ENCODE assay signal across 16 mouse cellular contexts in the genomic region with DNA sequence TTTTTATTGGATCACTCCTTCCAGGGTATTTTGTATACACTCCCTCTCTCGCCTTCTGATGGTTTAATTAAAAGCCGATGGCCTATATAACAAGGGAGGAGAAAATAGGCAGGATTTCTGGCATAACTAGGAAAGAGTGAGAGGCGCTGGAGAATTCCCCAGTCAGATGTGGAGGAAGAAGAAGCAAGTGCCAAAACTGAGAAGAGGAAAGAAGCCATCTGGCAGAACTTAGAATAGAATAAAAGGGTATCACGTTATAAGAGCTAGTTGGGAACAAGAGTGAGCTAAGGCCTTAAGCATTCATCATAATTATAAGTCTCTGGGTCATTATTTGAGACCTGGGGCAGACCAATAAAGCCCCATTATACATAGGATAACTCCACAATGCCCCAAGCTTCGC. TPM values are rescaled to one million over a fixed set of nuclear protein-coding genes. Genes with fewer than 3 reads are reported as not detected.
DNase-seq lines count a peak whose midpoint lies in the region; ATAC-seq and TF ChIP-seq lines count a peak whose summit lies in the region.
"Had no signal": no experiment of that assay in that cellular context is flagged by ENCODE, and none has a peak within 500 bp of the region (broad histone marks: within the 10 kb centered on the region; RNA-seq: fewer than 3 reads in every experiment).

No protein-coding gene starts in this region.

- no peaks in the 10 kb centered on the region for H3K4me1 ChIP-seq in forebrain, postnatal 0 days (ENCODE audit: insufficient read depth)
- no peaks in the 10 kb centered on the region for H3K4me1 ChIP-seq in forebrain, embryonic 12.5 days
- H3K4me1 ChIP-seq: embryonic facial prominence, embryonic 15.5 days; heart, embryonic 13.5 days; midbrain, embryonic 10.5 days had no signal

- intact Hi-C loops in left cerebral cortex, postnatal 25 days (cut with DNase I): loop anchor here (2.0 kb wide), 1 partner anchor 167 kb away; no protein-coding TSS in a partner anchor

- H3K27ac ChIP-seq in forebrain, postnatal 0 days (ENCODE audit: low read depth, low read length): no peak overlapping the region
- H3K27ac ChIP-seq in forebrain, embryonic 12.5 days: no peak overlapping the region
- H3K27ac ChIP-seq: embryonic facial prominence, embryonic 15.5 days; forebrain, embryonic 13.5 days; heart, embryonic 13.5 days; limb, embryonic 12.5 days; midbrain, embryonic 10.5 days had no signal

- 41% methylated on average over 5 of the region's 5 CpGs for WGBS in forebrain, postnatal 0 days
- 78% methylated on average over 5 of the region's 5 CpGs for WGBS in forebrain, embryonic 12.5 days

- no peaks in the 10 kb centered on the region for H3K9me3 ChIP-seq in forebrain, postnatal 0 days (ENCODE audit: low read length)
- H3K9me3 ChIP-seq in forebrain, embryonic 12.5 days: no peaks in the 10 kb centered on the region
- H3K9me3 ChIP-seq: embryonic facial prominence, embryonic 15.5 days; forebrain, embryonic 13.5 days; heart, embryonic 13.5 days; limb, embryonic 12.5 days; midbrain, embryonic 10.5 days had no signal

- H3K36me3 ChIP-seq in forebrain, postnatal 0 days (ENCODE audit: insufficient read depth): no peaks in the 10 kb centered on the region
- H3K36me3 ChIP-seq in forebrain, embryonic 12.5 days (replicated peaks): no peaks in the 10 kb centered on the region
- H3K36me3 ChIP-seq: embryonic facial prominence, embryonic 15.5 days; heart, embryonic 13.5 days; limb, embryonic 12.5 days; midbrain, embryonic 10.5 days had no signal

- peak; percentile 41 for DNase-seq in forebrain, postnatal 0 days
- DNase-seq in layer of hippocampus, adult 11-12 months (ENCODE audit: low spot score): peak; percentile 21
- no peak for DNase-seq in layer of hippocampus, postnatal 25 days (ENCODE audit: extremely low spot score in 1 of 2, low spot score in 1 of 2)
- DNase-seq in brain, adult 2 months (ENCODE audit: low read depth, low spot score): peak; percentile 77
- DNase-seq in left cerebral cortex, postnatal 25 days (ENCODE audit: low spot score in 2 of 2): peak; percentile 11 to 85
- no peak for DNase-seq in adrenal gland, postnatal 14 days
- DNase-seq in thymus, adult 18-20 months: no peak
- DNase-seq: cerebellum, adult 8-10 months; lung, postnatal 36 days had no signal

- TF ChIP-seq CTCF in forebrain, postnatal 0 days (IDR thresholded peaks at IDR 0.05; ENCODE audit: low read depth): no peak

- H3K4me2 ChIP-seq in forebrain, postnatal 0 days (ENCODE audit: low read depth): no peak overlapping the region
- H3K4me2 ChIP-seq in forebrain, embryonic 12.5 days: no peak overlapping the region
- H3K4me2 ChIP-seq: embryonic facial prominence, embryonic 15.5 days; forebrain, embryonic 13.5 days; heart, embryonic 13.5 days; limb, embryonic 12.5 days had no signal

- H3K27me3 ChIP-seq in forebrain, postnatal 0 days (ENCODE audit: insufficient read depth, low read length): no peaks in the 10 kb centered on the region
- H3K27me3 ChIP-seq in forebrain, embryonic 12.5 days: no peaks in the 10 kb centered on the region
- H3K27me3 ChIP-seq: embryonic facial prominence, embryonic 15.5 days; forebrain, embryonic 13.5 days; heart, embryonic 13.5 days; limb, embryonic 12.5 days; Patski had no signal

- H3K4me3 ChIP-seq in forebrain, postnatal 0 days (ENCODE audit: low read depth, low read length): no peak overlapping the region
- no peak overlapping the region for H3K4me3 ChIP-seq in forebrain, embryonic 12.5 days (replicated peaks)
- H3K4me3 ChIP-seq: embryonic facial prominence, embryonic 15.5 days; forebrain, embryonic 13.5 days; heart, embryonic 13.5 days; limb, embryonic 12.5 days; midbrain, embryonic 10.5 days had no signal

- no peak overlapping the region for H3K9ac ChIP-seq in forebrain, postnatal 0 days
- no peak overlapping the region for H3K9ac ChIP-seq in forebrain, embryonic 12.5 days
- H3K9ac ChIP-seq: embryonic facial prominence, embryonic 15.5 days; forebrain, embryonic 13.5 days; heart, embryonic 13.5 days; limb, embryonic 12.5 days had no signal

- no peak for ATAC-seq in forebrain, postnatal 0 days
- no peak for ATAC-seq in forebrain, embryonic 12.5 days (ENCODE audit: low FRiP score)
- ATAC-seq: forebrain, embryonic 13.5 days; Patski had no signal

RNA-seq across cellular contexts. Expression of gene Ppp2r2d, which starts 57.8 kb away (rescaled TPM):
- total RNA-seq in forebrain, postnatal 0 days (2014; rRNA removed): 115 TPM in 2 replicates
- polyA plus RNA-seq in forebrain, postnatal 0 days (2015; fragmentation: Nextera tagmentation; extraction: Ambion mirVana): 90.3 and 99.4 TPM in 2 replicates
- polyA plus RNA-seq in forebrain, embryonic 12.5 days (2016; fragmentation: Nextera tagmentation; extraction: Ambion mirVana): 63.6 and 68.4 TPM in 2 replicates
- 10 to 100 TPM; 64.2 to 64.3 TPM for total RNA-seq in layer of hippocampus, postnatal 25 days (2021)
- 10 to 100 TPM; 71.0 to 73.5 TPM for total RNA-seq in left cerebral cortex, postnatal 25 days (2021)
- 63.7 and 70.5 TPM in 2 replicates for total RNA-seq in adrenal gland, postnatal 14 days (2021)

RNA-seq across cellular contexts. Expression of gene Mapk1ip1, which starts 58.0 kb away (rescaled TPM):
- total RNA-seq in forebrain, postnatal 0 days (2014; rRNA removed): 34.8 and 35.1 TPM in 2 replicates
- 31.9 and 34.1 TPM in 2 replicates for polyA plus RNA-seq in forebrain, postnatal 0 days (2015; fragmentation: Nextera tagmentation; extraction: Ambion mirVana)
- 12.3 and 16.2 TPM in 2 replicates for polyA plus RNA-seq in forebrain, embryonic 12.5 days (2016; fragmentation: Nextera tagmentation; extraction: Ambion mirVana)
- 10 to 100 TPM; 36.9 to 50.0 TPM for total RNA-seq in layer of hippocampus, postnatal 25 days (2021)
- 10 to 100 TPM; 37.7 to 43.1 TPM for total RNA-seq in left cerebral cortex, postnatal 25 days (2021)
- total RNA-seq in adrenal gland, postnatal 14 days (2021): 25.2 and 32.4 TPM in 2 replicates

Comparison
In these comparisons a context has a peak if more than half of its experiments do, and no peak if none do; other contexts are left out.
1. DNase-seq: peak in forebrain, postnatal 0 days (single experiment), layer of hippocampus, adult 11-12 months (single experiment), brain, adult 2 months (single experiment) and left cerebral cortex, postnatal 25 days (2 of 2); none in layer of hippocampus, postnatal 25 days (0 of 2), adrenal gland, postnatal 14 days (single experiment) and thymus, adult 18-20 months (0 of 2).